Mouse (Mus musculus) regulatory T cell (primary cell): Measurements from ENCODE around the gene Scube2.

Experiments used
- in situ Hi-C: fragments of 300-600 bp; cut with MboI, MseI; formaldehyde crosslinking; loops from one replicate; pipeline ENCODE4 v1.15.1; 2025; ENCODE audit warnings: high pct_unique_total_duplicates

The Scube2 gene

GRCm38 (mm10) chr7:109865370-109866229 is at the start of gene Scube2:
Scube2 (minus strand) TSS chr7:109865679.
- in situ Hi-C loops, result no loop called here

GRCm38 (mm10) chr7:109906165-109906564 is 40.7 kb upstream of the Scube2 start:
- in situ Hi-C loops, result no loop called here

GRCm38 (mm10) chr7:109900921-109901320 is 35.4 kb upstream of the Scube2 start:
- in situ Hi-C loops, result no loop called here

DNA sequence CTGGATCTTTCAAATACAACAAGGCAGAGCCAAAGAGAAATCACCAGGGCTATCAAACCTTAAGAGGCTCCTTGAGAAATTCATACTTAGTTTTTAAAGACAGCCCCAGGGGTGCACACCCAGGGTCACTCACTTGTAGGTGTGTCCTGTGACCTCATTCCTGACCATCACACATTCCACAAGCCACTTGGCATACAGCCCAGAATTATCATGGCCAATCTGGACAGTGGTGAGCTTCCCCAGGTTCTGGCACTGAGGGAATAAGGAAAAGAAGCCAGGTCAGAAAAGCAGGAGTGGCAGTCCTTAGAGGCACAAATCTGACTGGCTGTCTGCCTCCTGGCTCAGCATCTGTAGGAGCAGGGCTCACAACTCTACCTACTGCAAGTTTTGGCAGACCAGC is 33.4 kb upstream of the Scube2 start:
- in situ Hi-C loops, result no loop called here

DNA sequence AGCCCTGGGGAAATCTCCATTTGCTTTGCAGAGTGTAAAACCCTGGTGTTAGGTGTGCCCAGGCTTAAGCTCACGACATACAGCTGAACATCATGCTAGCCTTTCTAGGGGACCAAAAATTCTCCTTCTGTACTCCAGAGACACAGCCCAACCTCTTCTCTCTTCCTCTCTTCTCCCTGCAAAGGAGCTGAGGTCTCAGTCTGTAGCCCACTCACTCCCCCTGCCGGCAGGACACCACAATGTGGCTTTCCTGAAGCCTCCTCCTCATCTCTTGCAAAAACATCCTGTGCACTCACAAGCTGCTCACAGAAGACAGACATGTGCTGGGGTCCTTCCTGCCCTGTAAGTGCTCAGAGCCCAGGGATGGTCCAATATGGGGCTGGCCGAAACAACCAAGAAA is 27.1 kb upstream of the Scube2 start:
- in situ Hi-C loops, result no loop called here

- in situ Hi-C loops, result no loop called here
Measured at GRCm38 (mm10) chr7:109891786-109892185, 26.3 kb upstream of the Scube2 start.

DNA sequence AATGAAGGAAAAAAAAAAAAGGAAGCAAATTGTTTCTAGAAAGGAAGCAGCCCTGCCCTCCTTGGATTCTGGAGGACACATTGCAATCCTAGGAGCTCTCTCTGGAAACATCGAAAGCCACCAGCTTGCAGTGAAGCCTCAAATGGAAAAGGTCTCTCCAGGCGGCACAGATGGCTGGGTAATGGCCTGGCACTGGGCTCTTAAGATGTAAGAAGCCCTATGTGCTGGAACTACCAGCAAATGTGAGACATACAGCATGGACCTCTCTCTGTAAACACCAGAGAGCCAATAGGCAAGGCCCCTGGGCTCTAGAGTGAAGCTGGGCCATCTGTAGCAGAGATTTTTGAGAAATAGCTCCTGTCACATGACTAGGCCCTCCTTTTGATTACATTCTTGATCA is 24.8 kb upstream of the Scube2 start:
- in situ Hi-C loops, result no loop called here

DNA sequence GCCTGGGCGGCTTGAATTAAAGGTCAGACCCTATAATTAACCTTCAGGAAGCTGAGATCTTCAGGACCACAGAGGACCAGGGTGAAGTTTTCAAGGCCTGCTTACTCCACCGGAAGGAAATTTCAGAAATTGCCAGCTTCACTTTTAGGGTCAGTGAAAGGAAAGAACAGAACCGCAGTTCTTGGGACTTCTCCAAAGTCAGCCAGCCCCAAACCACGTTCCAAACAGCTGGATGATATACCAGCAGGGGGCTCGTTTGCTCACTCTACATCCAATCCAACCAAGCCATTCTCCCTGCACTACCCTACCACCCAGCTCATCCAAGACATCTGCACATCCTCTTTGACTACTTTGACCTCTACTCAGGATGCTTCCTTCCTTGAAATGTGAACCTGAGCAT is 23.8 kb upstream of the Scube2 start:
- in situ Hi-C loops, result no loop called here

DNA sequence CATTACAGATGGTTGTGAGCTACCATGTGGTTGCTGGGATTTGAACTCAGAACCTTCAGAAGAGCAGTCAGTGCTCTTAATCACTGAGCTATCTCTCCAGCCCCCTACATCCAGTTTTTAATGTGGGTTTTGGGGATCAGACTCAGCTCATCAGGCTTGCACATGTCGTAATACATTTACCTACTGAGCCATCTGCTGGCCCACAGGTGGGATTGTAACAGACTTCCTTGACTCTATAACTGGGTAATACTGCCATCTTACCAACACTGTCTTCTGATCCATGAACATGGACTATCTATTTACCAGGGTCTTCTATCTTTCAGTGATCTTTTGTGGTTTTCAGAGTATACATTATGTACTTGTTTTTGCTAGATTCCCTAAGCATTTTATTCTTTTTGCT is 20.8 kb upstream of the Scube2 start:
- in situ Hi-C loops, result no loop called here

DNA sequence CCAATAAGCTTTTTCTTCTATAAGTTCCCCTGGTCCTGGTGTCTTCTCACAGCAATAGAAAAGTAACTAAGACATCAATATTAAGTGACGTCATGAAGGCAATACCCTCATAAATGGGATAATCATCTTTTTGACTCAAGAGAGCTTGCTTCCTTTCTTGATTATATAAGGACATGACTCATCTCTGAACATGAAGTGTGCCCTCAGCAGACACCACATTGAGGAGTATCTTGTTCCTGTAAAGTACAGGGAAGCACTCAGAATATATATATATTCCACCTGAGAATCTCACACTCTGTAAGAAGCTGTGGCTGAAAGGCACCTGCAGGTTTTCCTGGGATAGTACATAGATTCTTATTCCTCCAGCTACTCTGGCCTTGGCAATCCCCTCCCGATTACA is 17.1 kb upstream of the Scube2 start:
- in situ Hi-C loops, result no loop called here

GRCm38 (mm10) chr7:109881561-109882099 is 16.2 kb upstream of the Scube2 start:
- in situ Hi-C loops, result no loop called here

- in situ Hi-C loops, result no loop called here
Measured at GRCm38 (mm10) chr7:109879158-109879557, 13.7 kb upstream of the Scube2 start.

DNA sequence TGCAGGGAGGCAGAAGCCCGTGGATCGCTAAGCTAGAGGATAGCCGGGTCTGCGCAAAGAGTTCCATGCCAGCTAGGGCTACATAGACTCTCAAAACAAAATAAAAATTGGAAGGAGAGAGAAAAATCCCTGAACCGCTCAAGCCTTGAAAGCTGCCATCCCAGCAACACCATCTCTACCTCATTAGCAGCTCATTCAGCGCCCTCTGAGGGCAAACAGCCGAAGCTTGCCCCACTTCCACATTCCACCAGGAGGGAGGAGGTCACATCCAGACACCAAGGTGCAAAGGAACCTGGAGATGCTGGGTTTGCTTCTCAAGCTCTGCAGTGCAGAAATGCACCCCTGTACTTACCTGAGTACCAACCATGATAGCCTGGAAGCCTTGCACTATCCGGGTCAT is 10.6 kb upstream of the Scube2 start:
- in situ Hi-C loops, result no loop called here

- in situ Hi-C loops, result no loop called here
Measured at GRCm38 (mm10) chr7:109875598-109875997, 10.1 kb upstream of the Scube2 start.

DNA sequence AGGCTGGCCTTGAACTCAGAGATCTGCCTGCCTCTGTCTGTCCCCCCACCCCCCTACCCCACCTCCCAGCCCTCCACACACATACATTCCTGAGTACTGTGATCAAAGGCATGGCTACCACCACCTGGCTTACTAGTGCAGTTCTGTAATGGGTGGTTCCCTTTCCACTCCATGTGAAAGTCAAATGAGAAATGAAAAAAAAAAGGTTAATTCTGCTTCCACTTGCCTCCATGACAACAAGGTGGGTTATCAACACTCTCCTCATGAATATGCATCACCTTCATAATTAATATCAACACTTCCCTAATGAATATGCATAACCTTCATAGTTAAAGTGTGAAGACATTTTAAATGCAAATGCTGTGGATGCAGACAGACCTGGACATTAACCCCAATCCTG is 9.6 kb upstream of the Scube2 start:
- in situ Hi-C loops, result no loop called here

DNA sequence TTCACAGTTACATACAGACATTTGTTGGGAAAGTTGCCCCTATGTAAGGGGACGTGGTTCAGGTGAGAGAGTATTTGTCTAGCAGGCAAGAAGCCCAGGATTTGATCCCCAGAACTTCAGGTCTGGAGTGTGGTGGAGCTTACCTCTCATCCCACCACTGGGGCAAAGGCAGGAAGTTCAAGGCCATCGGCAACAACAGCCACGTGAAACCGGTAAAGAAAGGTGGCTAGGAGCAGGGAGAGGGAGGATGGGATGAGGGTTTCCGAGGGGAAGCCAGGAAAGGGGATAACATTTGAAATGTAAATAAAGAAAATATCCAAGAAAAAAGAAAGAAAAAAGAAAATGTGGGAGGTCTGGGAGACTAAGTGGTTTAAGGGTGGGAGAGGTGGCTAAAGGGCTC is 7.7 kb upstream of the Scube2 start:
- in situ Hi-C loops, result no loop called here

- in situ Hi-C loops, result no loop called here
Measured at GRCm38 (mm10) chr7:109871232-109871631, 5.8 kb upstream of the Scube2 start.

GRCm38 (mm10) chr7:109868498-109868897 is 3.0 kb upstream of the Scube2 start:
- in situ Hi-C loops, result no loop called here

- in situ Hi-C loops, result no loop called here
Measured at GRCm38 (mm10) chr7:109866643-109867042, 1.2 kb upstream of the Scube2 start.

- in situ Hi-C loops, result no loop called here
Measured at GRCm38 (mm10) chr7:109863561-109863960, 1.9 kb downstream of the Scube2 start.

DNA sequence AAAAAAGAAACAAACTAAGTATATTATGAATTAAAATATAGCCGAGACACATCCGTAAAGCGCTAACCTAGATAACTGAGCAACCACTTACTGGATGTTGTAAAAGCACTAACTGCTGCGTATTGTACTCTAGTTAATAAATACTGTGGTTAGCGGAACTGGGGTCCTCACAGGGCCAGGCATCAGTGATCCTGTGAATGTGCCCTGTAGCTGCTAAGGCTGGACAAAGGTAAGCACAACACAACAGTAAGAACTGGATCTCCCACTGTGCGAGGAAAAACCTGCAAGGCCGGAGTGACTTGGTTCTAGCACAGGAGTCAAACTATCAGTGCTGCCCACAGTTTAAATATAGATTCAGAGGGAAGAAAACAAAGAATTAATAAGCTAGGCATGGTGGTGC is 5.3 kb downstream of the Scube2 start:
- in situ Hi-C loops, result no loop called here

GRCm38 (mm10) chr7:109859354-109859753 is 6.1 kb downstream of the Scube2 start:
- in situ Hi-C loops, result no loop called here

GRCm38 (mm10) chr7:109852752-109853212 is 12.7 kb downstream of the Scube2 start:
- in situ Hi-C loops, result no loop called here
